9 mouse cellular contexts compared by ENCODE assay signal in genomic region chr8:112128833-112129518, GRCm38 (mm10).
DNase-seq lines count a peak whose midpoint lies in the region; ATAC-seq and TF ChIP-seq lines count a peak whose summit lies in the region.
"Had no signal": no experiment of that assay in that cellular context is flagged by ENCODE, and none has a peak within 500 bp of the region (broad histone marks: within the 10 kb centered on the region; RNA-seq: fewer than 3 reads in every experiment).

No protein-coding gene starts in this region.

- DNase-seq in heart, adult 11 months = peak; percentile 86
- DNase-seq in heart, postnatal 25 days (ENCODE audit: low spot score) = no peak
- DNase-seq in ES-E14 (ENCODE audit: low read depth, low spot score) = peak; percentile 96
- DNase-seq in embryo, embryonic 11.5 days (ENCODE audit: low read depth, low spot score) = peak; percentile 79
- DNase-seq in testis, postnatal 14 days (ENCODE audit: low spot score) = peak; percentile 56
- DNase-seq in cerebellum, adult 8-10 months = no peak

- H3K27me3 ChIP-seq in intestine, embryonic 15.5 days (replicated peaks) = no peaks in the 10 kb centered on the region
- no peaks in the 10 kb centered on the region for H3K27me3 ChIP-seq in lung, embryonic 15.5 days
- H3K27me3 ChIP-seq: midbrain, embryonic 12.5 days had no signal

- no peaks in the 10 kb centered on the region for H3K9me3 ChIP-seq in ES-E14 (ENCODE audit: control insufficient read depth, insufficient read depth, low read depth, low read length)
- H3K9me3 ChIP-seq in intestine, embryonic 15.5 days = no peaks in the 10 kb centered on the region
- H3K9me3 ChIP-seq in lung, embryonic 15.5 days = no peaks in the 10 kb centered on the region
- H3K9me3 ChIP-seq: midbrain, embryonic 12.5 days had no signal

- H3K9ac ChIP-seq in ES-E14 (ENCODE audit: insufficient read depth, low read depth, low read length, poor library complexity, severe bottlenecking) = no peak overlapping the region
- H3K9ac ChIP-seq in intestine, embryonic 15.5 days = no peak overlapping the region
- no peak overlapping the region for H3K9ac ChIP-seq in lung, embryonic 15.5 days
- H3K9ac ChIP-seq: midbrain, embryonic 12.5 days had no signal

- no peak overlapping the region for H3K4me2 ChIP-seq in intestine, embryonic 15.5 days (replicated peaks)
- no peak overlapping the region for H3K4me2 ChIP-seq in lung, embryonic 15.5 days
- H3K4me2 ChIP-seq: midbrain, embryonic 12.5 days had no signal

- H3K4me3 ChIP-seq in ES-E14 (ENCODE audit: insufficient read depth in 1 of 2, low read depth in 1 of 2, low read length in 2 of 2, poor library complexity in 1 of 2, severe bottlenecking in 1 of 2) = no peak overlapping the region
- no peak overlapping the region for H3K4me3 ChIP-seq in intestine, embryonic 15.5 days (replicated peaks)
- no peak overlapping the region for H3K4me3 ChIP-seq in lung, embryonic 15.5 days
- H3K4me3 ChIP-seq: midbrain, embryonic 12.5 days had no signal

- ATAC-seq in intestine, embryonic 15.5 days = peak; percentile 78
- ATAC-seq in lung, embryonic 15.5 days (ENCODE audit: borderline replicate concordance, extremely low read depth, low FRiP score, low TSS enrichment) = peak; percentile 87

- H3K4me1 ChIP-seq in ES-E14 (ENCODE audit: control insufficient read depth in 2 of 2, insufficient read depth in 2 of 2, low read length in 2 of 2, poor library complexity in 1 of 2) = no peaks in the 10 kb centered on the region
- no peaks in the 10 kb centered on the region for H3K4me1 ChIP-seq in intestine, embryonic 15.5 days (replicated peaks)
- no peaks in the 10 kb centered on the region for H3K4me1 ChIP-seq in lung, embryonic 15.5 days
- H3K4me1 ChIP-seq: midbrain, embryonic 12.5 days had no signal

- H3K36me3 ChIP-seq in ES-E14 (ENCODE audit: control insufficient read depth, insufficient read depth, low read length, poor library complexity, severe bottlenecking) = no peaks in the 10 kb centered on the region
- no peaks in the 10 kb centered on the region for H3K36me3 ChIP-seq in intestine, embryonic 15.5 days
- H3K36me3 ChIP-seq in lung, embryonic 15.5 days = no peaks in the 10 kb centered on the region
- H3K36me3 ChIP-seq: midbrain, embryonic 12.5 days had no signal

- intact Hi-C loops in heart, postnatal 25 days (cut with DNase I) = no loop called here

- in situ Hi-C loops in ES-E14 (cut with MboI; ENCODE audit: low sequenced_read_pairs in 2 of 2, unreplicated experiment in 2 of 2) = no loop called here

- WGBS in intestine, embryonic 15.5 days = 49% methylated on average over 14 of the region's 14 CpGs
- 41% methylated on average over 14 of the region's 14 CpGs for WGBS in lung, embryonic 15.5 days

- H3K27ac ChIP-seq in ES-E14 (ENCODE audit: insufficient read depth, low read depth, low read length, poor library complexity, severe bottlenecking) = no peak overlapping the region
- H3K27ac ChIP-seq in intestine, embryonic 15.5 days = no peak overlapping the region
- H3K27ac ChIP-seq in lung, embryonic 15.5 days = no peak overlapping the region
- H3K27ac ChIP-seq: midbrain, embryonic 12.5 days had no signal

TF ChIP-seq in ES-E14, 5 proteins besides CTCF, POLR2A, EP300 and RAD21:
- peak; percentile 5; the same call in 1 of the 2 replicates for TF ChIP-seq ZC3H11A (IDR thresholded peaks at IDR 0.05; ENCODE audit: borderline replicate concordance, low read depth, low read length)
- peak; percentile 73 for TF ChIP-seq MAFK (IDR thresholded peaks at IDR 0.05; ENCODE audit: insufficient read depth, low read depth, low read length)
- TF ChIP-seq HCFC1 (IDR thresholded peaks at IDR 0.05; ENCODE audit: borderline replicate concordance, insufficient read depth, low read length) = no peak

Comparison
In these comparisons a context has a peak if more than half of its experiments do, and no peak if none do; other contexts are left out.
1. DNase-seq: peak in heart, adult 11 months (single experiment), ES-E14 (single experiment), embryo, embryonic 11.5 days (single experiment) and testis, postnatal 14 days (single experiment); none in heart, postnatal 25 days (single experiment) and cerebellum, adult 8-10 months (single experiment).